Mouse (Mus musculus) ovary, postnatal 10 days (tissue): ENCODE data around the gene Zbtb37.

Experiments used
- DNase-seq: peaks from one replicate; pipeline ENCODE4 v3.0.0; 2022; ENCODE audit warnings: low spot score

Gene Zbtb37

DNA sequence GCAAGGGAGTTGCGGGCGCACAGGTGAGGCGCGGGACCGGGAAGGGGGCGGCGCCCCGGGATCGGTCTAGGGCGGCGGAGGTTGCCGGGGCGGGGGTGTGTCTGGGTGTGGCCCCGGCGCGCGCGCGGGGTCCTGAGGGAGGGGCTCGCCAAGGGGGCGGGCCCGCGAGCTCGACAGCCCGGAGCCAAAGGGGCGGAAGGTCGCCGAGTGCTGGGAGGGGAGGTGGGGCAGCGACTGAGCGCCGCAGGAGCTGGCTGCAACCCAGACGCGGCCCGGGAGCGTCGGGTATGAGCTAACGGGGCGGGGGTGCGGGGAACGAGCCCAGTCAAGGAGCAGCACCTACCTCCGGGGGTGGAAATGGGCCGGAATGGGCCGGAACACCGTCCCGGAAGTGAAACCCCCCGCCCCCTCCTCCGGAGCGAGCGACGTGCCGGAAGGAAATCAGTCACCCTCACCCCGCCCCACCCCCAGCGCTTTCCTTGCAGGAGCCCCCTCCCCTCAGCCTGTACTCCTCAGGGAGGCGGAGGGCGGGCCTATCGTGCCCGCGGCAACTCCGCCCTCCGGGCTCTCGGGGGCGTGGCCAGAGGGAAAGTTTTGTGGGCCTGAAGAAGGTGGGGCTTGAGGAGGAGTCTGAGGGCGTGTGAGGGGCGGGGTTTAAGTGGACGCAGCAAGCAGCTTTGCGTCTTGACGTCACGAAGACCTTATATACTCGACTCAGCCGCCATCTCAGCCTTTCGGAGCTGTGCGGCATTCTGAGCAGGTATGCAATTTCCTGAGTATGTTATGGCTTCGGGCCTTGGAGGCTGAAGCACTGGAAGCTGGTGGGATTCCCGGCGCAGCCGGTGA, at the start of gene Zbtb37:
Zbtb37 (minus strand) TSS at position 415 of the 846 bp plus-strand sequence.
- peak; percentile 89 for DNase-seq

DNA sequence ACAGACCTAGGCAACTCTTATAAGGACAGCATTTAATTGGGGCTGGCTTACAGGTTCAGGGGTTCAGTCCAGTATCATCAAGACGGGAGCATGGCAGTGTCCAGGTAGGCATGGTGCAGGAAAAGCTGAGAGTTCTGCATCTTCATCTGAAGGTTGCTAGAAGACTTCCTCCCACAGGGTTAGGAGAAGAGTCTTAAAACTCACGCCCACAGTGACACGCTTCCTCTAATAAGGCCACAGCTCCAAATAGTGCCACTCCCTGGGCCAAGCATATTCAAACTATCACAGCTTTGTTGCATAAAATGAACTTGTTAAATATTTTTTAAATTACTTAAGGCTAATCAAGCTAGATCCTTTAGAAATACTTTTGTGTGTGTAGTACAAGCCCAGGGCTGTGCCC, 42.6 kb upstream of the Zbtb37 start:
- no peak for DNase-seq

DNA sequence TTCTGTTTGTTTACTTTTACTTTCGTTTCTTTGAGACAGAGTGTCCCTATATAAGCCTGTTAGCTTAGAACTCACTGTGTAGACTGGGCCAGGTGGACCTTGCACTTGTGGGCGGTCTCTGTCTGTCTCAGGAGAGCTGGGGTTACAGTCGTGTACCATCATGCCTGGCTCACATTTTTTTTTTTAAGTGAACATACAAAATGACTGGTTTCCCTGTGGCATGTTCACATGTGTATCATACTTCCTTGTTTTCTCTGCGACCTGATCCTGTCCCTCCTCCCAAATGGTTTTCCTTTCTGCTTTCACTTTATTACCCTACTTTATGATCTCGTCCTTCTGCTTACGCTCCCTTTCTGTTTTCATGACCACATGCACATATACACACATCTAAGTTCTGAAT, 41.6 kb upstream of the Zbtb37 start:
- DNase-seq: no peak

DNA sequence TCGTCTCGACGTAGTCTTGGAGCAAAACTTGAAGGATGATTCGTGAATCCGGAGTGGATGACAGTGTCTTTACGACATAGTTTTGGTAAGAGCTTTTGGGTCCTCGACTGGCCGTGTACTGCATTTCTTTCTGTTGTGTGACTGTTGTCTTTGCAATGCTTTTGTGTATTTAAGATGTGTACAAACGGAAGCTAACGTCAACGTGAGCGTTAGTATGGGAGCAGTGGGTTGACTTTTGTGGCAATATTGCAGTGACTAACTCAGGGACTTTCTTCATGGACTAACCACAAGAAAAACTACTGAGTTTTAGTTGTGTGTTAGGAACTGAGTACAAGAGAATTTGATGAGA, 36.6 kb upstream of the Zbtb37 start:
- no peak for DNase-seq

DNA sequence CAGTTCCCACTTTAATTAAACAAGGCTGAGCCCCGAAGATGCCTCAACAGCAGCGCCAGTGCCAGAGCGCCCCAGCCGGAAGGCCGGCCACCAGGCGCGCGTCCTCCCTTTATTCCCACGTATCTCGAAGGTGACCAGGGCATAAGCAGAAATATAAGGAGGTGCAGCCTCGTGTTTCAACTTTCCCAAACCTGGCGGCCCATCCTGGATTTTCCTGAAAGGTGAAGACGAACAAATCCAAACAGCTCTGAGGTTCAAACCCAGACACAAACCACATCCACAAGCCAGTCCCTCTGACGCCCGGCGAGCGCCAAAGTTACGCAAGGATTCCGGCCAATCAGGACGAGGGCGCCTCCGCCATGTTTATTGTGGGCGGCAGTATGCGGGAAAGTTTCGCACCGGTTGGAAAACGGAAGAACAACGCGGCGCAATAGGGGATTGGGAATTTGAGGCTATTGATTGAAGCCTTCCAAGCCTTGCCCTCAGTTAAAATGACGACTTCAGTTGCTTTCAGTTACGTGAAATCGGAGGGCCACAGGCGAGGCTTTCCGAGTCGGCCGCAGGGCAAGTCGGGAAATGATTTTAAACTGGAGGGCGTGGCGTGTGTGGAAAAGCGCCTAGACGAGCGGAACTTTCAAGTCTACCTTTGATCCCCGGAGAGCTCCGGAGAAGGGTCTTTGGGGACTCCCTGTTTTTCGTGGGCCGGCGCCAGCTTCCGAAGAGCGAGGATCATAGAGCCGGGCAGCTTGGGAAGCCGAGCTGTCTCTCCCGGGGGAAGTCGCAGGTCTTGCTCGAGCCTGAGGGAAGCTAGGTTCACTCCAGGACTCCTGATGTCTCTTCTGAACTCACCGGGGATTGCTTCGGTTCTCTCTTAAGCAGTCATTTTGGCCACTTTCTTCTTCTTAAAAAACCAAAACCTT, 36.0 kb upstream of the Zbtb37 start, which contains the start of the genes Dars2 and Cenpl:
Dars2 (minus strand) TSS at position 307 of the 920 bp plus-strand sequence.
Cenpl (plus strand) TSS at position 362 of the 920 bp plus-strand sequence.
- peak; percentile 88 for DNase-seq

DNA sequence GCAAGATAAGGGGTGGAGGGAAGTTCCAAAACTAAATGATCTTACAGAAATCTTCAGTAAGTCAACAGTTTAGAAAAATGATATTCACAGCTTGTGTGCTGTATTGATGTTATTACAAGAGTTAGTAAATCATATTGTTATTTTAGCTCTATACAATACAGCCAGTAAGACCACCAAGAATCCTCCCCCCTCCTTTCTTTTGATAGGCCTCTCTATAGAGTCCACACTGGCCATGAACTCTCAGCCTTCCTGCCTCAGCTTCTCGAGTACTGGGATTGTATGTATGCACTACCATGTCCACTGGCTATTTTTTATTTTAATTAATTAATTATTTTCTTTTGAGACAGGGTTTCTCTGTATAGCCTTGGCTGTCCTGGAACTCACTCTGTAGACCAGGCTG, 28.7 kb upstream of the Zbtb37 start:
- no peak for DNase-seq

DNA sequence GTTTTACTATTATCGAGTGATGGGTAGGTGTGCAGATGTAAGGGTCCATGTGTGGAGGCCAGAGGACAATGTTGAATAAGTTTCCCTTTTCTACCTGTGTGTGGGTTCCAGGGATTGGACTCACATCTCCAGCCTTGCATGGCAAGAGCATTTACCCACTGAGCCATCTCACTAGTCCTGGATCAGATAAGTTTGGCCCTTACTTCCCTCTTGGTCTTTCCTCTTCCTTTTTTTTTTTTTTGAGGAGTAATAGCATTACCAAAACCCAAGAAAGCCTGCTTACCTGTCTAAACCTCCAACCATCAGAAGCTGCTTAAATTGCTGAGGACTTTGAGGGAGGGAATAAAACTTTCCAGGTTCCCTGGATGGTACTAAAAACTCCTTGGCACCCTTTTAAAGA, 22.5 kb upstream of the Zbtb37 start:
- DNase-seq: no peak

DNA sequence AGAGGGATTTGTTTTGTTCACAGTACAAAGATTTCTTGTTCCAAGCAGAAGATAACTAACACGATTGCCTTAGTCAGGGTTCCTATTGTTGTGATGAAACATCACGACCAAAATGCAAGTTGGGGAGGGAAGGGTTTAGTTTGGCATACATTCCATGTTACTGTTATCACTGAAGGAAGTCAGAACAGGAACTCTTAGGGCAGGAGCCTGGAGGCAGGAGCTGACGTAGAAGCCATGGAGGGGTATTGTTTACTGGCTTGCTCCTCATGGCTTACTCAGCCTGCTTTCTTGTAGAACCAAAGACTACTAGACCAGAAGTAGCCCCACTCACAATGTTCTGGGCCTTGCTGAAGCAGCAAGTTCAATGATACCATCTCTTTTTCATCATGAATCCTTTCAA, 12.3 kb upstream of the Zbtb37 start:
- DNase-seq: no peak

DNA sequence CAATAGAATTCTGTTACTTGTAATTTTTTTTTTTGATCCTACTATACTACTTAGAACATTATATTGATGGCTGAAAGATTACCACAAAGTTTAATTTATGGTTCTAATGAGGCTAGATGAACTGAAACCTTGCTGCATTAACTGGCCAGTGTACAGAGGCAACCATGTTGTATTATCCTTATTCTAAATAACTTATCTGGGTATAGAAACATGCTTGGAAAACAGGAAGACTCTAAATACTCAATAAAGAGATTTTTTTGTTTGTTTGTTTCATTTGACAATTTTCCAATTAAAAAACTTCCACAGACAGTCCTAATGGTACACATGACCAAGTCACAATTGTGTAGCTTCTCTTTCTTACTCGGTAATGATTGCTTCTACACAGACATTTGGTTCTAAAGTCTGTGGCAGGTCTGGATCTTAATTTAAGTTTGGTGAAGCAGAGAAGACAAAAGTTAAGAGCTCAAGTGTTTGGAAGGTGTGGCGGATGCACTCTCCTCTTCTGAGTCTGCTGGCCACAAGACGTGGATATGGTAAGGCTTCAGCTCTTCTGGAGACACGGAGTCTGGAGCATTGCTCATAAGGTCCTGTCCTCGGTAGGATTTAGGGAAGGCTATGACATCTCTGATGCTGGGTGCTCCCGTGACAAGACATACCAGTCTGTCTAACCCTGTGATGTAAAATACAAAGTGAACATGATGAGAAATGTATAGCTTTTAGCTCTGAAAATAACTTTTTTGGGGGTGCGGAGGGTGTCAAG, 6.8 kb upstream of the Zbtb37 start:
- no peak for DNase-seq

DNA sequence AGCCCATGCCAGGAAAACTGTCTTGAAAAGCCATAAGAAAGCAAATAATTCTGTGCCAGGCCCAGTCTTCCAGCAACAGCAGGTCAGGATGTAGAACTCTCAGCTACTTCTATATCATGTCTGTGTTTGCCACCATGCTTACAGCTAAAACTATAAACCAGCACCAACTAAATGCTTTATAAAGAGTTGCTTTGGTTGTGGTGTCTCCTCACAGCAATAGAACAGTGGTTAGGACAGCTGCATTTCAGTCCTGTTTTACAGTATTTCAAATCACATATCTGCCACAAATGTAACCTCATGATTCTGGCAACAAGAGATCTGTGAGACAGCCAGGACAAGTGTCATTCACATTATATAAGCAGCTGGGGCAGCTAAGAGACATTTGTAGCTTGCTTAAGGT, 6.2 kb upstream of the Zbtb37 start:
- no peak for DNase-seq

DNA sequence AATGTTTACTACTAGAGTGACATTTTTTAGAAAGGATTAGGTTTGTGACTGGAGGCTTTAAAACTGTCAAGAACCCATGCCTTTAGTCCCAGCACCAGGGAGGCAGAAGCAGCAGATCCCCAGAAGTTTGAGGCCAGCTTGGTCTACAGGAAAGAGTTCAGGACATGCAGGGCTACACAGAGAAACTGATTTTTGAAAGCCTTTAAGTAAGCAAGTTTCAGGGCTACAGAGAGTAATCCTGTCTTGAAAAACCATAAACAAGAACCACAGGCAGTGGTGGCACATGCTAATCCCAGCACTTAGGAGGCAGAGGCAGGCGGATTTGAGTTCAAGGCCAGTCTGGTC, 5.7 kb upstream of the Zbtb37 start:
- DNase-seq: no peak

DNA sequence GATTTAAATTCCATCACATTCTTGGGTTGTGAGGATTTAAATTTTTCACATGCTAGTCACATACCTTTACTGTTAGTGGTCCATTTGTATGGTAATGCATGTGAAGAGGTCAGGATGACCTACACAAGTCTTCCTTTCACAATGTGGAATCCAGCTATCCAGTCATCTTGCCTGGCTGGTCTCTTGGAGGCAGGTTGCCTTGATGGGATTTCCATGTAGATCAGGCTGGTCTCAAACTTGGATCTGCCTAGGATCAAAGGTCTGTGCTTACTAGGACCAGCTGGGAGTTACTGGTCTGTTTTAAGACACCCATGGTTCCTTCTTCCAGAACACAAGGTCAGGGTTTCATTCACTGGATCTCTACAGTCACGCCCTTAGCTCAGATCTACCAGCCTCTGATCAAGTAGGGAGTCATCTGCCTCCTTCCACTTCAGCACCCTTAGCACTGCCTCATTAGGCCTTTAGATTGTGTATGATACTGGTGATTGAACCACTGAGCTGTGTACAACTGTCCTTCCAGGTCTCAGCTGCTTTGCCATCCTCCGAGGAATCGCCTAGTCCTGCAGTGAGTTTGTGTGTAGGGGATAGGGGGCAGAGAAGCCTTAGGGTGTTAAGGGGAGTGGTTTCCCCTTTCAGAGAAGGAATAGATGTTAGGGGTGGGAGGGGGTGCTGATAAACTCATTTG, 5.2 kb upstream of the Zbtb37 start:
- no peak for DNase-seq

DNA sequence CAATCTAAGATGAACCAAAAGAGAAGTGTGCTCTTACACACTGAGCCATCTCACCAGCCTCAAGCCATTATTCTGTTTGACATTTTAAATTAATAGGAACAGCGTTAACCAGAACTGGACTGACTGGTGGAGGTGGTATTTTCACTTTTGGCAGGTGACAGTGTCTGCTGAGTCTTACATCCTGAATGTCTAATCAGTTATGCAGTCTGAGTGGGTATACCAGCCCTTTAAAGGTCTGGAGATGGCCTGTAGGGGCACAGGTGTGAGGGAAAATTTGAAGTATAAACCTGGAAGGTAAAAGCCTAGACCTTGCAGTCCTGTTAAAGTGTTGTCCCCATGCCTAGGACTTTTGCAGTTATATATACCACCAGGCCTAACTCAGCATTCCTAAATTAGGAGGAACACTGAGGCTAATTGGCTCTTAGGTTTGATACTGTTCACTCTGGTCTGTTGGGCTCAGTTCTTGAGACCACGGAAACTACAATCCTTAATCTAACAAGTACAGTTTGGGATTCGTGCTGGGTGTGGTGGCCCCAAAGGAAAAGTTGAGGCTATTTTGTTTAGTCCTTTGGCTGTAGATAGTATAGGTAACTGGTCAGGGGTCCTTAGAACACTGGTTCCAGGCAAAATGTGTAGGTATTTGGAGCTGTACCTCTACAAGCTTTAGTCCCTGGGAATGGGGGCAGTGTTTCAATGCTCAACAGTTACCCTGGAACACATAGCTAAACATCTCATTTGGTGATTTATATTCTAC, 4.5 kb upstream of the Zbtb37 start:
- DNase-seq: no peak

DNA sequence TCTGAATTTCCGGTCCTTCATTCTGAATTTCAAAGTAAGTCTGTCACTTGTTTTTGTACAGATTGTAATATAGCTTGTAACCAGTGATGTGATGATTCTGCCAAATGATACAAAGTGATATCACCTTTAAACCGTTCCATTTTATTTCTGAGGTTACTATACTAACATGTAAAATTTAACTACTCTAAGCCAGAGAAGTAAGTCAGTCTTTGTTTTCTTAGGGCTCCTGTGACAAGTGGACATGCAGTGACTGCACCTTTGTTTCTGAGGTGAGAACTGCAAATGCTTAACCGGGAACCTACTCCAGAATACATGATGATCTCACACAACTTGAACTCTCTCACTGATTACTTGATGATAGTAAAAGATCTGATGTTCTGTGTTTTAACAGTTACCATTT, 3.4 kb upstream of the Zbtb37 start:
- no peak for DNase-seq

DNA sequence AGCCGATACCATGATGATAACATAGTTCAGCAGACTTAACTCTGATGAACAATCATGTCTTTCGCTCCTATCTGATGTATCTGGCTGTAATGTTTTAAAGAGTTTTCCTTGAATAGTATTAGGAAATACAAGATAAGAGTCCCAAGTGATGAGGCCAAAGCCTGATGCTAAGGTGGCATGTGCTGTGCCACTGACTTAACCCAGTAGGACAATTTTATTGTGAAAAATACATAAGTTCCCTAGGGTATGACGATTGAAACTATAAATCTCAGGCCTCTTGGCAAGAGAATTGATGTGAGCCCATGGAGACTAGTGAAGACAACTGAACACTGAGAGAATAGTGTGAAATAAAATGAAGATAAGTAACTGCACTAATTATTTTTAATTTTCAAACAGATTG, 3.0 kb upstream of the Zbtb37 start:
- no peak for DNase-seq

DNA sequence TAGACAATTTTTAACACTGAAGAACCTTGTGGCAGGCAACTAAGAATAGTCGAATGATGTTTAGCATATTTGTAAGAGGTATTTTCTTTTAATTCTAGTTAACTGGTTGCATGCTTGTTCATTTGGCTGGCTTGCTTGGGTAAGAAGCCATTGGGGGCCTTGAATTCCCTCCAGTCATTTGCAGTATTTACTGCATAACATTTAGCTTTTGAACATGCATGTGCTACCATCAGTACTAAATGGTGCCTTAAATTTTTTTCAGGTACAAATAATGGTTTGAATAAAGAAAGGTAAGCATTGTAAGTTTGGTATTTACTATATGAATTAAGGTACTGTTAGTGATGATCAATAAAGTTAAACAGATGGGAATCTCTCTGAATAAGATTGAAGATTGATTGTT, 2.4 kb upstream of the Zbtb37 start:
- no peak for DNase-seq

DNA sequence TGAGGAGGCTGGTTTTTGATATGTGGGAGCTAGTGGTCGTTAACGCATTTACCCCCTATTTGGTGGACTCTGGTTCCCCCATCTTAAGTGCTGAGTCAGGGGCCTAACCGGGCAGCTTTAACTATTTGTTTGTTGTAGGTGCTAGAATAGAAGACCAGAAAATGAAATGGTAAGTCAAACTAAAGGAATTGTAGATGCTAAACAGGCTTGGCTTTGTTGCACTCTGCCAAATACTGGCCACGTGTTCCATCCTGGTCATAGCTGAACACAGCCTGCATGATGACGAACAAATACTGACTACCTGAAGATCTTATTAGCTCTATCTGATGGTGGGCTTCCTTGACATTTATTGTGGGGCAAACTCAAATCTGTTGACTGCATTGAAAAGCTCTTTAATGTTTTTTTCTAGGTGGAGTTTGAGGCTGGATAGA, 1.8 kb upstream of the Zbtb37 start:
- no peak for DNase-seq

DNA sequence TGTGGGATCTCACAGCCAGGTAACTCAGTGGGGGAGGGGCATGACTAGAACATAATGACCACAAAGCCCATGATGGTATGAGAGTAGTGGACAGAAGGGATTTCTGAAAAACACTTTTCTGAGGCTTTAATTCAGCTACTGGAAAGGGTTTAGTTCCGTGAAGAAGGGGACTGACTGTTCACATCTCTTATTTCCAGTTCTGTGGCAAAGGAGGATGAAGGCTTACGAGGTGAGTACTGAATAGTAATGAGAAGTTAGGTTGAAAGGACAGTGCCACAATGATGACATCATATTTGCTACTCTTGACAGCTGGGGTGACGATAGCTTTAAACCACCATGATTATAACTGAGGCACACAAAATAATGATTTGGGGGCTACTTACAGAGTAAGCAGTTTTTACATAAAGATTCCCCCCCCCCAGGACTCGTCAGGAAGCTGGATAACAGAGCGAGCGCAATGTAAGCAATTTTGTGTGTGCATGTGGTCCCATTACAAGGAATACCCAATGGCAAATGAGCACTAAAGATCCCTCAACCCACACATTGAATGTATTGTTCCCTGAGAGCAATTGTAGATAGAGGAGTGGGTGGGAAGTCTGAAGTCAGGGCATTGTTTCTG, 1.2 kb upstream of the Zbtb37 start:
- no peak for DNase-seq

DNA sequence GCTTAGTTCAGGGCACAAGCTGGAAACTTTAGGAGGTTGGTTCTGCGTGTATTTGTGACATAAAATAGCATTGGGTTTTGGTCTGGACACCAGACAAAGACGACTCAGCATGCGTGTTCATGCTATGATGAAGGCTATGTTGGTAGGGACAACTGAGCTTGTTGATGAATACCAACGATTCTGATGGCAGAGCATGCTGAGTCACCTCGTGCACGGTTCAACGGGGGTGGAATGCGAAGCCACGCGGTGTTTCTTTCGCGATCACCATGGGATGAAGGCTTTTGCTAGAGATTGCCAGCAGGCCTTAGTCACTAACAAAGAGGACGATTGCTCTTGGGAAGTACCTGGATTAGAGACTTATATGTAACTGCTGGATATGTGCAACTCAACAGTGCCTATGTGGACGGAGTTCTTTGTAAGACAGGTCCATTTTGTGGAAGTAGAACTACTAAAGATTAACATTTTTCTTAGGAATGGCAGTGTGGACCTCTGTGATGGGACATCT, 684 bp upstream of the Zbtb37 start:
- no peak for DNase-seq

DNA sequence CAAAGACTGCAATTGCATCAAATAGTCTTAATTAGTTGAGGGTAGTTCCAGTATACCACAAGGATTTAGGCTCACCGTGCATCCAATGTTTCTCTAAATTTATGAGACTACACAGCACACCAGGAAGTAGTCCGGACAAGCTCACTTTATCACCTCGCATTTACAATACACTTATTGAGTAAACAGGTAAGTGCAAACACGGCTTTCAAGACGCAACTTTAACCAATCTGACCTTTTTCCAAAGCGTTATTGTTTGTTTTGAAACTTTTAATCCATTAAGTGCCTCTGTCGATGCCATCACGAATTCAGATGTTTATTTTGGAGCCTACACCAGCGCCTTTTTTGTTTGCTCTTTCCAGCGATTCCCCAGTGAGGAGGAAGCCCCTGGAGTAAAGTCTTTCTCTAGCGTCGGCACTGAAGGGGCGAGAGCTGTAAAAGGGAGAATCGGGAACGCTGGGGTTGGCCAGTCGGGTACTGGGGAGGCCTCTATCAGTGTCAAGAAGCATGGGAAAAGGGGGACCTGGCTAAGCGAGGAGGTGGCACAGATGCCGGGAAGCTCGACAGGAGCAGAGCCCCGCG, 704 bp downstream of the Zbtb37 start:
- no peak for DNase-seq
